17 mouse cellular contexts compared by ENCODE assay signal in the genomic region with DNA sequence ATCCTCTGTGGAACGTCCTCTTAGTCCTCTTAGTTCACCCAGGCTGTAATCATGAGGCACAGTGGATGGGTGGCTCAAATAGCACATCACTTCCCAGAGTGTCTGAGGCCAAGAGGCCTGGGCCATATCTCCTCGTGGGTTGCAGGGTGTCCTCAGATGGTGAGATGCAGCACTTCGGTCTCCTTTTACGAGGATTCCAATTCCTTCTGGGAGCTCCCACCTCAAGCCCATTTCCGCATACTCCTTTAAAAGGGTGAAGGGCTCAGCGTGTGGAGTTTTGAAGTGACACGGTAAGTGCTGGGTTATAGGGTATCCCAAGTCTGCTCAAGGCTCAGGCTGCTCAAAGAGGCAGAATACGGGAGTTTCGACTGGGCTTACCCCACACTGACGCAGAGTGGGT.
"Had no signal": no experiment of that assay in that cellular context is flagged by ENCODE, and none has a peak within 500 bp of the region (broad histone marks: within the 10 kb centered on the region; RNA-seq: fewer than 3 reads in every experiment).

No protein-coding gene starts in this region.

- H3K36me3 ChIP-seq: lung, embryonic 15.5 days; midbrain, embryonic 13.5 days; midbrain, embryonic 15.5 days; neural tube, embryonic 12.5 days; stomach, embryonic 15.5 days had no signal

- H3K9ac ChIP-seq: lung, embryonic 15.5 days; midbrain, embryonic 13.5 days; midbrain, embryonic 15.5 days; neural tube, embryonic 12.5 days; stomach, embryonic 15.5 days had no signal

- ATAC-seq: lung, postnatal 0 days; midbrain, embryonic 13.5 days; midbrain, embryonic 15.5 days had no signal

- H3K27me3 ChIP-seq: lung, embryonic 15.5 days; midbrain, embryonic 13.5 days; midbrain, embryonic 15.5 days; neural tube, embryonic 12.5 days; stomach, embryonic 15.5 days had no signal

- DNase-seq: lung, adult 2 months; lung, postnatal 14 days; lung, postnatal 36 days; right cerebral cortex, postnatal 14 days; thymus, adult 2 months; thymus, postnatal 25 days; thymus, postnatal 4 days had no signal

- H3K4me1 ChIP-seq: neural tube, embryonic 12.5 days had no signal

- H3K4me2 ChIP-seq: lung, embryonic 15.5 days; midbrain, embryonic 11.5 days; midbrain, embryonic 13.5 days; midbrain, embryonic 15.5 days; neural tube, embryonic 12.5 days; stomach, embryonic 15.5 days had no signal

- H3K27ac ChIP-seq: lung, embryonic 15.5 days; macrophage; midbrain, embryonic 13.5 days; midbrain, embryonic 15.5 days; neural tube, embryonic 12.5 days; stomach, embryonic 15.5 days; stomach, postnatal 0 days had no signal

- H3K9me3 ChIP-seq: lung, embryonic 15.5 days; midbrain, embryonic 13.5 days; midbrain, embryonic 15.5 days; neural tube, embryonic 12.5 days; stomach, embryonic 15.5 days had no signal

- H3K4me3 ChIP-seq: lung, embryonic 15.5 days; megakaryocyte, embryonic 14.5 days; midbrain, embryonic 13.5 days; midbrain, embryonic 15.5 days; neural tube, embryonic 12.5 days; stomach, embryonic 15.5 days had no signal
